Mouse (Mus musculus) pancreas, adult 10 weeks (tissue): ENCODE data around the gene Sec24b. TPM values are rescaled to one million over a fixed set of nuclear protein-coding genes. Genes with fewer than 3 reads are reported as not detected.

Source experiments
- polyA plus RNA-seq: library from polyadenylated mRNA; stranded (reverse); fragments of 350-450 nt; fragmentation: Illumina TruSeq; extraction: RNeasy Lipid Tissue Mini Kit (QIAGEN cat#74804); gene quantifications from one replicate; pipeline ENCODE4 v1.2.3, GENCODE M21; 2015; ENCODE audit warnings: low read depth, low replicate concordance; ENCODE audit not compliant: insufficient read depth

Gene Sec24b
- 15.6 TPM for polyA plus RNA-seq

DNA sequence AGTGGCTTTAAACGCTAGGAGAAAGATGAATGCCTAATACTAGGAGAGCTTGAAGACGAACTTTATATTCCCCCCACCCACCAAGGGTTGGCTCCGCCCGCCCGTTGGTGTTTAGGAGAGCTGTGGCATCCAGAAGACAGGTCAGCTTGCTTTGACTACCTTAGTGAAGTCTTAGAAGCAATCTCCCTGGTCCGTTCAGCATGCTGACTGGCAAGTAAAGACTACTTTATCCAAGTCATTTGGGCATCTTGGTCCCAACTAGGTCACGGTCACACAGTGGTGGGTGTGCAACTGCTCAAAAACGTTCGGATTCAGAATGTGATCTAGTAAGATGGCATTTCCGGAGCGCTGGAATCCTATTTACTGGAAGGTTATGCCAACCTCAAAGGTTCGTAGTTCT is at the start of gene Sec24b:
Gene Sec24b (minus strand): TSS at position 273 of the 400 bp plus-strand sequence.

GRCm38 (mm10) chr3:129969432-129970395 is 91.6 kb downstream of the Sec24b start, which contains the start of gene Mcub:
TSS of gene Mcub (minus strand) at chr3:129970206.

Other genes starting within 250 kb of the Sec24b start
- not detected for gene Rrh, start 239.0 kb downstream of the Sec24b start, polyA plus RNA-seq
- gene Gar1, start 230.2 kb downstream of the Sec24b start, polyA plus RNA-seq, result 6.6 TPM
- gene Cfi, start 225.7 kb downstream of the Sec24b start, polyA plus RNA-seq, result not detected
- gene Pla2g12a, start 182.9 kb downstream of the Sec24b start, polyA plus RNA-seq, result 7.7 TPM
- gene Casp6, start 160.1 kb downstream of the Sec24b start, polyA plus RNA-seq, result 5.1 TPM
- gene Mcub, start 91.3 kb downstream of the Sec24b start, polyA plus RNA-seq, result 6.4 TPM
- gene Col25a1, start 69.9 kb upstream of the Sec24b start, polyA plus RNA-seq, result 0.20 TPM